Mouse (Mus musculus) mesoderm, embryonic 11.5 days (tissue): ENCODE results near the gene Tor1aip1.

Experiments used
- DNase-seq: peaks from one replicate; pipeline ENCODE4 v3.0.0-alpha.2; 2012; ENCODE audit warnings: low read depth, low spot score

Gene Tor1aip1

GRCm38 (mm10) chr1:156035930-156036737 lies at the start of gene Tor1aip1:
TSS of gene Tor1aip1 (minus strand) at chr1:156036480.
- peak; percentile 99 for DNase-seq

GRCm38 (mm10) chr1:156085770-156086169 lies 49.5 kb upstream of the Tor1aip1 start:
- peak; percentile 77 for DNase-seq

GRCm38 (mm10) chr1:156084603-156085002 lies 48.3 kb upstream of the Tor1aip1 start:
- DNase-seq: no peak

GRCm38 (mm10) chr1:156077655-156078054 lies 41.4 kb upstream of the Tor1aip1 start:
- DNase-seq: peak; percentile 34

GRCm38 (mm10) chr1:156076474-156076873 lies 40.2 kb upstream of the Tor1aip1 start:
- no peak for DNase-seq

DNA sequence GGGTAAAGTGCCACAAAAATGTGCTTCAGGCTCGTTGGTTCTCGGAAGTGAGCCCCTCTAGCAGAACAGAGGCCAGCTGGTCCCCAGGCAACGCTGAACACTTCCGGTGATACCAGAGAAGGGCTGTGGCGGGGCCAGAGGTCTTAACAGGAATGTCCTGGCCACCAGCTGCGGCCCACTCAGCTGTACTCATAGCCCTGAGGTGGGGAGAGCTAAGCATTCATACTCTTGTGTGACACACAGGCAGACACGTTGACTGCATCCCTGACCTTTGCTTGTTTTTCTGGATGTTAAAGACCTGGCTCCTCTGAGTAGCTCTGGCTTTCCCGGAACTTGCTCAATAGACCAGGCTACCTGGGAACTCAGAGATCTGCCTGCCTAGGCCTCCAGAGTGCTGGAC lies 38.3 kb upstream of the Tor1aip1 start:
- peak; percentile 58 for DNase-seq

DNA sequence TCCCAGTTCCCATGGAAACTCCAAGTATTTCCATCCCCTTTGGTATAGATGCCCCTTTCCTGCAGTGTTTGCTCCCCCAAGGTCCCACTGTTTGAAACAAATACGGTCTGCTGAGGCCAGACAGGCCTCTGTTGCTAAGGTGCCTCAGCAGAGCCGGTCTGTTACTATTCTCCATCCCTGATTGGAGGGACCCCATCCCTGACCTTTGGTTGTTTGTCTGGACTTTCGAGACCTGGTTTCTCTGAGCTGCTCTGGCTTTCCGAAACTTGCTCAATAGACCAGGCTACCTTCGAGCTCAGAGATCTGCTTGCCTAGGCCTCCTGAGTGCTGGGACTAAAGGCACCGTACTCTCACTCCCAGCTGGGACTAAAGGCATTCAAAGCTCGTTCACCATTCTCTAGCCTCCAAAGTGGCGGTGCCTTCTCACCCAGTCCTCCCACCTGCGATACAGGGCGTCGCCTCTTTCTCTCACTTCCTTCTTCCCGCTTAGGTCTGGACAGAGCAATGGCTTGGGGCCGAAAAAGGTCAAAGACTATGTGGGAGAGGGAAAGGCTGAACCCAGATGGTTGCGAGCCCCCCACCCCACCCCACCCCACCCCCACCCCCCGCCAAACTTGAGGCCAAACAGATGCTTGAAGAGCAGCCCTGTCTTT lies 37.0 kb upstream of the Tor1aip1 start:
- no peak for DNase-seq

DNA sequence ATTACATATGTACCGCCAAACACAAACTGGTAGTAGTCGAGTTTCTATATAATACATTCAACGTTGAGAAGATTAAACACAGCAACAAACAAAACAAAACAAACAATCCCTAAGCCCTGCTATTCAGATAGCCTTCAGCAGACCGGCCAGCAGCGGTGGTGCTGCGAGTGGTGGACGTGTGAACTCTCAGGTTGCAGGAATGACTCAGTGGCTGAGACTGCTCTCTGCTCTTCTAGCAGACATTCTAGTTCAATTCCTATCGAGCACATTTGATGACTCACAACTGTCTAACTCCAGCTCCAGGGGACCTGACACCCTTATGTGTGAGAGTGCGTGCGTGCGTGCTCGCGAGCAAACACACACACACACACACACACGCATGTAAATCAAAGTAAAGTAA lies 33.8 kb upstream of the Tor1aip1 start:
- DNase-seq: no peak

DNA sequence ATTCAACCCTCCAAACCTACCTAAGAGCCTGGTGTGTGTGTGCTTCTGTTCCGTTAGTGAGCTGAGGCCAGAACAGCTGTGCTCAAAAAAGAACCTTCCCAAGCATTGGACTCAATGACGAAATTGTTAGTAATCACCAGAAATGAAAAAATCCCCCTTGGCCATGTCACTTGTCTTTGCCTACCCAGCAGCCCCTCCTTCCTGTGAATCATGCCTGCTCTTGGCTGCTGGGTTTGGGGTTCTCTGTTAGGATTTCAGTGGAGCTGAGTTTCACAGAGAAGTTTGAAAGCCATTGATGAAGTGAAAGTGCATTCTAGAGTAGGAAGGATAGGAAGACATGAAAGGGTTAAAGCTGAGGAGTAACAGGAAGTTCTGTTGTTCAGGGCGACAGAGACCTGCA lies 29.9 kb upstream of the Tor1aip1 start:
- DNase-seq: no peak

DNA sequence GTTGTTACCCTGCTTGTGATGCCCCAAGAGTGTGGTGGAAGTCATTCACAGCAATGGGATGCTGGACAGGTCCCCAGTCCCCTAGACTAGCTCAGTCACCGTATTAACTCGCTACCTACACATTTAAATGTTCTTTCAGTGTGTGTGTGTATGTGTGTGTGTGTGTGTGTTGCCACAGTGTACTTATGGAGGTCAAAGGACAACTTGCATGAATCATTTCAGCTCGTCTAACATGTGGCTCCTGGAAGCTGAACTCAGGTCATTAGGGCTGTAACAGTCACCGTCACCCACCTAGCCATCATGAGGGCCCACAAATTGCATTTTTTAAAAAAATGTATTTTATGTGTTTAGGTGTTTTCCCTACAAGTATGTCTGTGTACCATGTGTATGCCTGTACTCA lies 25.9 kb upstream of the Tor1aip1 start:
- no peak for DNase-seq

DNA sequence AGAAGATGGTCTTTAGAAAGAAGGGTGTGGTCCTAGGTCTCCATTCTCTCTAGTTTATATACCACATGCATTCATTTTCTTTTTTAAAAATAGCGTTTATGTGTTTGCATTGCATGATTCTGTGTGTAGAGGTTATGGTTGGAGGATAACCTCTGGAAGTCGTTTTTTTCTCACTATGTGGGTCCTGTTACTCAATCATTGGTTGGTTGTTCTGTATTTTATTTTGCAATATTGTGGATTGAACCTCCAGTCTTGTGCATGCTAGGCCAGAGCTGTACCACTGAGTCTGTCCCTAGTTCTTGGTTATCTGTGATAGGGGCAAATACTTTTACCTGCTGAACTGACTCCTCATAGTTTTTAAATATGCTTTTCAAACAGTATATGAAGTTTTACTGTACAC lies 21.9 kb upstream of the Tor1aip1 start:
- DNase-seq: no peak

DNA sequence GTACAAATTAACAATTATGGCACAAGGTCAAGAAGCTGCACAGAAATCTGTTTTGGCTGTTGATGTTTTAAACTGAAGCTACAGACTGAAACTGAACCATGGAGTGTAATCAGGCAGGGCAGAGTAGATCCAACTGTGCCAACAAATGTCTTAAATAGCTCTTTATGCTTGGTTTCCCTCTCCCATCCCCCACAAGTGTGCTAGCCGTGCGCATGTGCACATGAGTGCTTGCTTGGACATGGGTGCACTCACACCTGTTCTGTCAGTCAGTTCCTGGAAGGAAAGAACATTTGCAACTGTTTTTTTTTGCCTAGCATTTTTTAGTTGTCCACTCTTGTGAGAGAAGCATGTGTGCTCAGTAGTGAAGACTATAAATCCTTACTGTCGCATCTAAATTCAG lies 10.4 kb upstream of the Tor1aip1 start:
- peak; percentile 32 for DNase-seq

- no peak for DNase-seq
Observed at GRCm38 (mm10) chr1:156044211-156044611, 7.9 kb upstream of the Tor1aip1 start.

DNA sequence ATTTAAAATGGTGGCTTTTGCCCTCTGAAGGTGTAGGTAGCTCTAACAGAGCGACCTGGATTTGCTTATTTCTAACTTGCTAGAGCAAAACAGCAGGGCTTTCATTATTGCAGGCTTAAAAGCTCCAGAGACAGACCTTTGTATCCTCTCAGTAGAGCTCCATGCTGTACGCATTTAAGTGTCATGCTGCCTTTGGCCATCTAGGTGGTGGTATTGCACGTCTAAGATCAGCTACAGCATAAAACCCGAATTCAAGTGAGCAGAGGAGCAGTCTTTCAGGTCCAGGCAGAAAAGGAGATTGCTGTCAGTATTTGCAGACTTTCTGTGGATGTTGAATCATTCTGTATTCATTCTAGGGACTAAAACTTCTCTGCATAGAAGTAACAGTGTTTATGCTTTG lies 6.7 kb upstream of the Tor1aip1 start:
- DNase-seq: peak; percentile 68

DNA sequence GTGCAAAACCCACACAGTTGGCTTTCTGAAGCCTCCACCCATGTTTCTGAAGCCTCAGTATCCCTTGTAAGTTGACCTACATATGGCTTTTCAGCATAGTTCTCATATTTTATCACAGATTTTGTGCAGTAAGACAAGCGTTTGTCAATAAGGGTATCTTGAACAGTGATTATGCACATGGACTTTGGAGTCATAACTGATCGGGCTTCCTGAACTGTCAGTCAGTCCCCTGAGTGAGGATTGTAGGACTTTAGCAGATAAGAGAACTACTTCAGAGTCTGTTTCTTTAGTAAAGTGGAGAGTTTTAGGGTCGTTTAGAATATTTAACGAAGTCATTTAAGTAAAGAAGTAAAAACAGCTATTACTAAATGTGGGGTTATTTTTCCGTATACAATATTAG lies 6.2 kb upstream of the Tor1aip1 start:
- DNase-seq: no peak

DNA sequence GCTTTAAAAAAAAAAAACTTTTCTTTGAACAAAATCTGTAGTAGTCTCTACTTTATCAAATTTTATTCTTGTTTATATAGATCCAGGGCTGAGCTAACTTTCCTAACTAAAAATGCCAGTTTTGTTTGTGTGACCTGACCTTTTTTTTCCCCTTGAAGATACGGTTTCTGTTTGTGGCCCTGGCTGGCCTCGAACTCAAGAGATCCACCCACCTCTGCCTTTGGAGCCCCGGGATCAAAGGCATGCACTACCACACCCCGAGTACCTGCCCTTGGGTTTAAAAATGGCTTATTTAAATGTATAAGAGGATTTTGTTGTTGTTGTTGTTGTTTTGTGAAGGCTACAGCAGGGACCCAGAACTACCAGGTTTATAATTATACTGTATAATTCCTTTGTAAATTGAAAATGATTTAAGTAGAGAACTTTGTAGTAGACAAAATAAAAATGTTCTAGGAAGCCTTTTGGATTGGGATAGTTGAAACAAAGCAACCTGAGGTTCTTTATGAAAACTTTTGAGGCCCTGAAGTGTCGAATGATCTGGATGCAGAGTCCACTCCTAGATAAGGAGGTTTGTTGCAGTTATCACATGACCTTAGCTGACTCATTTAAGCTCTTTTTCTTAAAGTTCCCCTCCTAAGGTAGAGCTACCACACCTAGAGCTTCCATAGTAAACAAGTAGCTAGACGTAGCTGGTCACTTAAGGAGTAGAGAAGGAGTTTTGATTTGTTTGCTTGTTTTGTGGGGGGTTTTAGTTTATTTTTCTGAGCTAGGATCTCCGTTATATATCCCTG lies 5.4 kb upstream of the Tor1aip1 start:
- no peak for DNase-seq

GRCm38 (mm10) chr1:156040731-156041401 lies 4.6 kb upstream of the Tor1aip1 start:
- peak; percentile 94 for DNase-seq

- peak; percentile 12 for DNase-seq
Observed at GRCm38 (mm10) chr1:156039989-156040388, 3.7 kb upstream of the Tor1aip1 start.

- no peak for DNase-seq
Observed at GRCm38 (mm10) chr1:156037144-156037583, 884 bp upstream of the Tor1aip1 start.

DNA sequence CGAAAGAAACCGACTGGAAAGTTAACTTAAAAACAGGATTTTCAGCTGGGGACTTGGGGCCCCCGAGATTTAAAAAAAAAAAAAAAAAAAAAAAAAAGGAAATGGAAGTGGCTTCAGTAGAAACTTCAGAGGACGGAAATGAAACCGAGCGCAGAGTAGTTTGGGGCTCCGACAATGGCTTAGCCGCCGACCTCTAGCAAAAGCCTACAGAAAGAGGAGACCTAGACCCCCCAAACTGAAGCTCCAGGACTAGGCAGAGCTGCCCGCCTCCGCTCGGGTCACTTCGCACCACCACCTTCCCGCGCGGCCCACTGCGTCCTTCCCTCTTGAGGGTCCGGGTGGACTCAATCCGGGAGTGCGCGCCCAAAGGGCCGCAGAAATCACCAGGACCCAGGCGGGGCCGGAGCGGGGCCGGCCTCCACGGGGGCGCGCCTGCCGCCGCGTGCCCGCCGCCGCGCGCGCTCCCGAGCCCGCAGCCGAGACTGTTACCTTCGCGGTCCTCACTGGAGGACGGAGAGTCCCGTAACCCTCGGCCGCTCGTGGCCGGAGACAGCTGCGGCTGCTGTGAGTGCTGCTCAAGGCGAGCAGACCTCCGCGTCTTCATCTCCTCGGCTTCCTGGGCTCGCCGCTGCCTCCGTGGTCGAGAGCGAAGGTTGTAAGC lies 881 bp downstream of the Tor1aip1 start, which contains the start of gene Tor1aip2:
Gene Tor1aip2 (plus strand): TSS at position 135 of the 661 bp plus-strand sequence.
- DNase-seq: peak; percentile 88

DNA sequence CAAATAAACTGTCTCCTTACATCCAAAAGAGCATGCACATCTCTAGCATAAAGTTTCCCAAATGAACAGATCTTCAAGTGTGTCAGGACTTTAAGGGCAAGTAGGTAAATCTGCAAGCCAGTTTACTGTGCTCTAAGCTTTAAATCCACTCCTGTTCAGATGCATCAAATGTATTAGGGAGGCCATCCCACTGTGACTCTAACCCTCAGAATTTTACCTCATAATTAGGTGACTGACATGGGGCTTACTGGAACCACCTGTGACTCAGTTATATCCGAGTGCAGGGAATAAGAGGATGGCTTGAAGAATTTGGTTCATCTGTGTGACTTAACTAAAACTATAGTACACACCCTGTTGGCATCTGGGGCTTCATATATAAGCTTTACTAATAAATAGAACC lies 1.6 kb downstream of the Tor1aip1 start:
- no peak for DNase-seq
